Mouse (Mus musculus) olfactory bulb, adult 2 months (tissue): Measurements from ENCODE around the gene Hnrnpa0.

Experiments used
- CTCF ChIP-seq: fragments of 200-500 bp; IDR thresholded peaks from 2 replicates; pipeline ENCODE4 v1.5.1; 2012; ENCODE audit warnings: low read depth, mild to moderate bottlenecking, low read length, moderate library complexity; ENCODE audit not compliant: insufficient read depth
- POLR2A ChIP-seq: fragments of 200-500 bp; IDR thresholded peaks from 2 replicates; pipeline ENCODE4 v1.6.1; 2012; ENCODE audit warnings: mild to moderate bottlenecking, low read depth, low read length, moderate library complexity; ENCODE audit not compliant: insufficient read depth

GRCm38 (mm10) chr13:58157036-58157435 lies 28.7 kb upstream of the Hnrnpa0 start:
- TF ChIP-seq CTCF = no peak
- TF ChIP-seq POLR2A = no peak
